Mouse (Mus musculus): ENCODE measurements around the gene Nlrc3. TPM values are rescaled to one million over a fixed set of nuclear protein-coding genes. Genes with fewer than 3 reads are reported as not detected.

The Nlrc3 gene
- total and polyA plus RNA-seq, 3 experiments = 2.4 to 8.3 (median 3.5) TPM

DNA sequence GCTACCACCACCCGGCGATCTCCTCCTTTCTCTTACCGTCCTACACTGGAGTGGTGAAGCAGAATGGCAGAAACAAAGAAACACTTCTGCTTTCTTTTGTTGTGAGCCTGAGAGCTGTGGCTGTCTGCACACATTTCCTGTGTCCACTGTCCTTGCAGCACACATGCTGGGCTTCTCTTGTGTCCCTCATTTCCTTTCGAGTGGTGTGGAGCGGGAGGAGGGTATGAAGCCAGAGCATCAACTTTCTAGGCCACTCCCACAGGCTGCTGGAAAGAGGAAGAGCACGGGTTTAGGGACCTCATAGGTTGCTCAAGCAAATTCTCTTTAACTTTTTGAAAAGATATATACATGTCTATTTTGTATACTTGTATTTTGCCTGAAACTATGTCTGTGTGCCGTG lies 47.3 kb downstream of the Nlrc3 start:
- no peak for DNase-seq

DNA sequence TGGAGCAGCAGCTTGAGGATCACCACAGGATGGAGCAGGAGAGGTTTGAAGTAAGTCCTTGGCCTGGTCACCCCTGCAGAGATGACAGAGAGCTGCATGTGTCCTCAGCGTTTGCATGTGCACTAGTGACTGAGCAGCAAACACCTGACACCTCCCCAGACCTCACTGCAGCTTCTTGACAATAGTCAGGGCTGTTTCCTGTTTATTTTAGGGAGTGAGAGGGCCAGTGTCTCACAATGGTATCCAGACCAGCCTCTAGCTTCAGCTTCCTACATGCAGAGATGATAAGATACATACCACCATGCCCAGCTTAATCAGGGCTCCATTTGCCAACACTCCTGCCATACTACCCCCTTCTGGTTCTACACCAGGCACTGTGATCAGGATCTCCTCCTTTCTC lies 47.9 kb downstream of the Nlrc3 start:
- DNase-seq = no peak

DNA sequence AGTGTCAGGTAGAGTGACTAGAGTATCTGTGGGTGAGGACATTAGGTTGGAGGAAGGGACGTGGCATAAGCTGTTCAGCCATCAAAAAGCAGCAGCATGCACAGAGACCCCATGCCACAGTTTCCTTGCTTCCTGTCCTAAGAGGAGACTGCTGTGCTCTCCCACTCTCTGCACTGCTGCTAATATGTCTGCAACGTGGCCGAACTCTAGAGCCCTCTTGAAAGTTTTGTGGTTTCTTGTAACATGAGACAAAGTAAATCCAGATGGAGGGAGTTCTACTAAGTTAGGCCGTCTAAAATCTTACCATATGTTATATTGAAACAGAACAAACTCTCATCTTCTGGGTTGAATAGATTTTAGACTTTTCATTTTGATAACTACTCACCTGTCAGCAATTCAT lies 52.5 kb downstream of the Nlrc3 start:
- no peak for DNase-seq

DNA sequence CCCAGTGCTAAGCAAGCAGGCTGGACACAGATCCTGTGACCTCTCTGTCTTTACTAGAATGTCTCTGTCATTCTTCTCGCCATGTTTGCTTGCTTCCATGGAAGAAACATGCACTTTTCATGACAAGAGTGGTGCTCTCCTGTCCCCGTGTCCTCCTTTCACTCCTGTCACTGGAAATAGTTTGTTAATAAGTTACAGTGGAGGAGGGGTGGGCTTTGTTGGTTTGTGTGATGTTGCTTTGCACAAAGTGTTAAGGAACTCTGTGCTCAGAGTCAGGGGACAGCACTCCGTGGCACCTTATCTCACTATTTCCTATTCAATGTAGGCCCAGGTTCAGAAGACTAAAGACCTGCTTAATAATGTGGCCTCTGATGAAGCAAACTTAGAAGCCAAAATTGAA lies 52.9 kb downstream of the Nlrc3 start:
- no peak for DNase-seq

DNA sequence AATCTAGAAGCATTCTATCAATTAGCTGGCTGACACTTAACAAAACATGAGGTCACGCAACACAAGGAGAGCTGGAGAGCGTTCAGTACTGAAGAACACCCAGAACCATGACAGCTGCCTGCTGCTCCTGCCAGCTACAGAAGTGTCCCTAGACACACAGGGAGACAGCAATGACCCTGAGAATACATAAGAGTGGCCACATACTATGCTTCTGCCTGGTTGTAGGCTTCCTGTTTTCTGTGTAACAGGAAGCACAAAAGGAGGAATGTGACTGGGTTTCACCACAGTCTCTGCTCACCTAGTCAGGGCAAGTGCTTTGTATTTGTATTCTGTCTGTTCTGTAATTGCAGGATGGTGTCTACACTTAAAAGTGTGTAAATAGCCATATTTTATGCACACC lies 55.7 kb downstream of the Nlrc3 start:
- no peak for DNase-seq

DNA sequence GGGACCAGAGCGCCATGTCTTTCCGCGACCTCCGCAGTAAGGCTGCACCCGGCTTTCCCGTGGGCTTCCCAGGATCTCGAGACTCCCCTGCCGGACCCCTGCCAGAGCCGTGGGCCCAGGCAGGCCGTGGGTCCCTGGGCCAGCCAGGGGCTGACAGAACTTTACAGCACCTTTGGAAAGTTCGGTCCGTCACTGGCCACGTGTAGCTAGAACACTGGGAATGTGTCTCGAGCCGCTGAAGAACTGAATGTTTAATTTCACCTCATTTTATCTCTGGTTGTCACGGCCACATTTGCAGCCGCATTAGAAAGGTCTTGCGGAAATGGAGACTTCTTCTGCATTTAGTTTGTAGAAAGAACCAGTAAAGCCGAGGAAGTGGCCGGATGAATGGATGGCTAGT lies 67.3 kb downstream of the Nlrc3 start:
- DNase-seq = no peak

DNA sequence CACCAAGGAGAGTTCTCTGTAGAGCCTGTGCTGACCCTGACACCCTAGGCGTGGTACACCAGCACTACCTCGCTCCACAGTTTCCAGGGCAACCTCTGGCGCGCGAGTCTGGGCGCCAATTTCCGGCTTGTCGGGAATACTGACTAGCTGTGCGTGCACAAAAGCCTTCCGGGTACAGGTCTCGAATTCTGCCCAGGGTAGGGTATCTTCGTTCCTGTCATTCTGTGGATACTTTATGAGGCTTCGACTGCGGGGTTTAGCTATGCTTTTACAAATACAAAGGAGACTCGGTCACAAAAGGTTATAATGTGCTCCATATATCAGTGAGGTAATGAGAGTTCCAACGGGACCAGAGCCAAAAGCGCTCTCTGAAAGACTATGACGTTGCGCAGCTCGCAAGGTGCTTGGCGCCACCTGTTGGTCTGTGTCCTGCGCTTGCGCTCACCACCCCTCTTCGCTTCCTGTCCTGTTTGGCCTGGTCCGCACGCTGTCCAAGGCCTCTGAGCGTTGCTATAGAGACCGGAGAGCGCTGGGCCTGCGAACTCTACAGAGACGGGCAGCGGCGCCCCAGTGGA lies 67.8 kb downstream of the Nlrc3 start, which contains the start of the genes 1700037C18Rik and Cluap1:
TSS of gene 1700037C18Rik (minus strand) at position 153 of the 575 bp plus-strand sequence.
TSS of gene Cluap1 (plus strand) at position 265 of the 575 bp plus-strand sequence.
- peak; percentile 95 for DNase-seq

DNA sequence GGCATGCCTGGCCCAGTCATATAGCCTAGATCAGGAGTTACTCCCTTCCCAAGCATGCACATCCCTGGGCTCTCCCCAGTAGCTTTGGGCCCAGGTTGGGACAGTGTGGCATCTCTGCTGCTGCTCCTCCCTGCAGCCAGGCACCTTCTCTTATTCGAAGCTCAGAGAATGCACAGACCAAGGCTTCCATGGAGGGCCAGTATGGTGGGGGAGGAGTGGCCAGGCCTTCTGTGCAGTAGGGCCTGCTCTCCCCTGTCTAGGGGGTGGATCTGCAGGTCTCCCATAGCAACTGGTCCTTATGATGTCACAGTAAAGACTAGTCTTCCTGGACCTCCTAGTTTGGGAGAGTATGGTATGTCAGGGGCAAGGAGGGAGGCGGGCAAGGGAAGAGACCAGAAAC lies 69.0 kb downstream of the Nlrc3 start:
- DNase-seq = no peak

DNA sequence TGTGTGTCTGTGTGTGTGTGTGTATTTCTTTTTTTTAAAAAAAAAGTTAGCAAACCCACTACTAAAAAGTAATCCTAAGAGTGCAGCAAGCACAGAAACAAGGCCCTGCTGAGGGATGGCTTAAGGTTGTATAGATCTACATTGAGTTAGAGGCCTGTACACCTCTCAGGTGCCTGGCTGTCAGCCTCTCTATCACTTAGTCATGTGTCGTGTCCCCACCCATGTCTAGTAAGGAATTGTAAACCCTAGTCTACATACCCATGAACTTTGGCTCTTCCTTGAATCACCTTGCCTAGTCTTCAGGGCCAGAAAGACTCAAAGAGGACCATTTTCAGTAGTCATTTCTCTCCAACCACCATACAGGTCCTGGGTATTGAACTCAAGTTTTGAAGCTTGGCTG lies 79.9 kb downstream of the Nlrc3 start:
- DNase-seq = no peak

DNA sequence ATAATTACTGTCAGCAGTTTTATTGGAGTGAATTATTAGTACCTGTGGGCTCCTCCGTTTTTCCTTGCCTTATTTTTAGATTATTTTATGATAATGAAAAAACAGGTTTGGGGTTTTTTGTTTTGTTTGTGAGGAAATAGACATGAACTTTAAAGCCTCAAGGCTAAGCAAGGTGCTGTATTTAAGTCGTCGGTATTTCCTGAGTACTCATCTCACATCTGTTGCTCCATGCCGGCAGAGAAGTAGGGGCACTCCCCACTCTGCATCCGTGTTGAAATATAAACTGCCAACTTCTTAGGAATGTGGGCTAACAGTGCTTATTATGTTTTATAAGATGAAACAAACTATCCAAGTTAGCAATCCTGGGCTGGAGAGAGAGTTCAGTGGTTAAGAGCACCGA lies 80.4 kb downstream of the Nlrc3 start:
- DNase-seq = no peak

DNA sequence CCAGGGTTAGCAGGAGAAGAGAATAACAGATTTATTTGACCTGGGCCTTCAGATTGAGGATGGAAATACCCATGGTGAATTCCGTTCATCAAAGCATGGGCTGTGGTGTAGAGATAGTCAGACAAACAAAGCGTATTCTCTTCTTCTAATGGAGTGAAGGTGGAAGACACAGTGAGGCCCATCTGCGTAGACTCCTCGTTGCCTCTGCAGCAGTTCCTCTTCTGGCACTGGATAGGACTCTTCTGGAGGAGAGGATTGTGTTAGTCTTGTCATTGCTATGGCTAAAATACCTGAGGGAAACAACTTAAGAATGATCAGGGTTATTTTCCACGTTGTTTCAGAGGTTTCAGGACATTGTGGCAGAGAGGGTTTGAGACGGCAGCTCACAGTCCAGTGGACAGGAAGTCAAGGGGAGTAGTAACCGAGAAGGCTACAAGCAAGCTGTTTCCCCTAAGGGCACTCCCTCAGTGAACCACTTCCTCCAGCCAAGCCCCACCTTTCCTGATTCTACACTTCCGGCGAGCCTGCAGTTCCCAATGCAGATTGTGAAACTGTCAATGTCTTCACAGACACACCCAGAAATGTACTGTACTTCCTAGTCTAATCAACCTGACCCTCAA lies 81.1 kb downstream of the Nlrc3 start:
- peak; percentile 31 for DNase-seq

Small RNAs within 50 kb of the gene (microRNA-seq; reads per million reads assigned to microRNA genes)
- gene Gm23493 = 0 reads per million in 2 experiments

Other genes with a start within 250 kb of the Nlrc3 start
- gene Zfp263, start 232.5 kb downstream of the Nlrc3 start, total RNA-seq (2021) = 10 to 100 TPM; 18.3 to 20.4 TPM
- gene Zfp263, start 232.5 kb downstream of the Nlrc3 start, polyA plus RNA-seq (2012; rRNA removed) = 7.5 and 10.3 TPM in 2 replicates
- gene Olfr15, start 145.8 kb downstream of the Nlrc3 start, total RNA-seq (2021) = not detected
- gene Olfr15, start 145.8 kb downstream of the Nlrc3 start, polyA plus RNA-seq (2012; rRNA removed) = not detected in 2 replicates
- 10 to 100 TPM in 1 of 2 experiments, 1 to 10 TPM in 1; 4.7 to 15.2 TPM for gene Zfp174, start 129.4 kb downstream of the Nlrc3 start, total RNA-seq (2021)
- 2.7 and 5.0 TPM in 2 replicates for gene Zfp174, start 129.4 kb downstream of the Nlrc3 start, polyA plus RNA-seq (2012; rRNA removed)
- 100 to 1,000 TPM in 1 of 2 experiments, 10 to 100 TPM in 1; 75.7 to 106 TPM for gene Naa60, start 104.3 kb downstream of the Nlrc3 start, total RNA-seq (2021)
- gene Naa60, start 104.3 kb downstream of the Nlrc3 start, polyA plus RNA-seq (2012; rRNA removed) = 91.3 and 122 TPM in 2 replicates
- gene Zfp597, start 92.1 kb downstream of the Nlrc3 start, total RNA-seq (2021) = 10 to 100 TPM; 11.7 to 19.7 TPM
- 3.2 and 4.1 TPM in 2 replicates for gene Zfp597, start 92.1 kb downstream of the Nlrc3 start, polyA plus RNA-seq (2012; rRNA removed)
- gene Gm20695, start 92.0 kb downstream of the Nlrc3 start, total RNA-seq (2021) = under 1 TPM in 1 of 2 experiments, not detected in 1; 0.52 TPM
- not detected in 2 replicates for gene Gm20695, start 92.0 kb downstream of the Nlrc3 start, polyA plus RNA-seq (2012; rRNA removed)
- gene 1700037C18Rik, start 67.9 kb downstream of the Nlrc3 start, total RNA-seq (2021) = 1 to 10 TPM; 4.0 to 6.3 TPM
- 11.4 and 11.9 TPM in 2 replicates for gene 1700037C18Rik, start 67.9 kb downstream of the Nlrc3 start, polyA plus RNA-seq (2012; rRNA removed)
- gene Cluap1, start 67.8 kb downstream of the Nlrc3 start, total RNA-seq (2021) = 10 to 100 TPM; 14.4 to 18.2 TPM
- 10.3 and 15.2 TPM in 2 replicates for gene Cluap1, start 67.8 kb downstream of the Nlrc3 start, polyA plus RNA-seq (2012; rRNA removed)
- 10 to 100 TPM; 20.1 to 26.5 TPM for gene Slx4, start 27.1 kb upstream of the Nlrc3 start, total RNA-seq (2021)
- gene Slx4, start 27.1 kb upstream of the Nlrc3 start, polyA plus RNA-seq (2012; rRNA removed) = 13.0 and 15.6 TPM in 2 replicates
- gene Dnase1, start 60.3 kb upstream of the Nlrc3 start, total RNA-seq (2021) = not detected
- gene Dnase1, start 60.3 kb upstream of the Nlrc3 start, polyA plus RNA-seq (2012; rRNA removed) = not detected in 2 replicates
- 100 to 1,000 TPM; 208 to 249 TPM for gene Trap1, start 101.2 kb upstream of the Nlrc3 start, total RNA-seq (2021)
- 158 and 206 TPM in 2 replicates for gene Trap1, start 101.2 kb upstream of the Nlrc3 start, polyA plus RNA-seq (2012; rRNA removed)
- 10 to 100 TPM; 39.7 to 72.3 TPM for gene Crebbp, start 237.4 kb upstream of the Nlrc3 start, total RNA-seq (2021)
- gene Crebbp, start 237.4 kb upstream of the Nlrc3 start, polyA plus RNA-seq (2012; rRNA removed) = 22.9 and 38.1 TPM in 2 replicates